Mouse (Mus musculus): ENCODE measurements around the gene Mak. TPM values are rescaled to one million over a fixed set of nuclear protein-coding genes. Genes with fewer than 3 reads are reported as not detected.

Gene Mak
- total RNA-seq, 2 experiments from 2014 or later = 2.6 to 2.9 TPM

DNA sequence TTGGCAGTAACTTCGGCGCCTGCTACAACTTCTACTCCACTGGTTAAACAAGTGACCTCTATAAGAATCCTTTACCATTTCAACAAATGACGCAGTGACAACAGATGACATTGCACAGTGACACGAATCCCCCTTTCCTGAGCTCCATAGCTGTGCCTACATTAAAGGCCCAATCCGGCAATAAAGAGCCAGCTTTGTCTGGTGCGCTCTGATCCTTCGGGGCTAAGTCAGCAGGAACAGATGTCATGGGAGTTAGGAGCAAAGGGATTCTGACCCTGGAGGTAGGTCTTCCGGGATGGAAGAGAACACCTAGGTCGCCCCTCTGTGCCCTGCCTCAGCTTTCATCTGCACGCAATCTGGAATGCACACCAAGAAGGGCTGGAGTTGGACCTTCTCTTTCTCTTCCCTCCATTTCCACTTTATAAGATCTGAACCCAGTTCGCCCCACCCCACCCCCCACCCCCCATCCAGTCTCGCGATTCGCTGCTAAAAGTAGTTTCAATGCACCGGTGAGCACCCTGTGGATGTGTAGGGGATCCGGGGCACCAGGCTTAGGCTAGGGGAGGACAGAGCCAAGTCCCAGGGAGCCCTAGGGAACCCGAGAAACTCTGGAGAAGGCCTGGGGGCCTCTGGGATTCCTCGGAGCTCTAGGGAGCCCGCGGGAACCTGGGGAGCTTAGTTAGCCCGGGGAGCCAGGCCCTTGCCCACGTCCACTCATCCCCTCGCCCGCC is 651 bp downstream of the Mak start:
- intact Hi-C loops (cut with DNase I) = no loop called here
- DNase-seq (ENCODE audit: low spot score in 2 of 2) = no peak

DNA sequence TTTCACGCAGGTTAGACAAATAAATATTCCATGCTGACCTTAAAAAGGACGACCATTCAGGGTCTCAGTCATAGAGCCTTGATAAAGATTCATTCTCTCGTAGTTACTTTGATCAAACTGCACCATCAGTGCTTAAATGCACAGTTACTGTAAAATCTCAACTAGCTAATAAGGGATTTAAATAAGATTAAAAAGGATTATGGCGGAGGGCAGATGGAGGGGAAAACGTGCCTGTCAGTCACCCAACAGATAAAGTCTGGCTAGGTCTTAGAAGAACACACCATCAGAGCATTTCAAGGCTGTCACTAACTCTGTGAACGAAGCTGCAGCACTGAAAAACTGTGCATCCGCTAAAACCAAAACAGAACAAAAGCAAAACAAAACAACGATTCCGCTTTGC is 1.6 kb downstream of the Mak start:
- intact Hi-C loops (cut with DNase I) = no loop called here
- no peak for DNase-seq (ENCODE audit: low spot score in 2 of 2)

DNA sequence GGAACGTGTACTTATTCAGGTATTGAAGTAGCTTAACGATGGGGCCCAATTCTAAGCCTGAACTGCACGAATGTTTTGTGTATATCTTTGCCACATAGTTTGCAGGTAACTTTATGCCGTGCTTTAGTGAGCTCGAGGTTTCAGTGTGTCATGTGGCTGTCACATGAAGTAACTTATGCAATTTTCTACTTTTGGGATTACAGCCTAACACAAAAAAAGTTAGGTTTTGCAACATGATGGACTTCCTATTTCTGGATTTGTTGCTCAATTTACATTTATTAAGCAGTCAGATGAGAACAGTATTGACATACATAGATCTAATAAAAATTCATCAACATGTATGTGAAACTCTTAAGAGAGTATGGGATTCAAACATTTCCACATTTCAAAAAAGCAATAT is 5.7 kb downstream of the Mak start:
- DNase-seq (ENCODE audit: low spot score in 2 of 2) = no peak
- intact Hi-C loops (cut with DNase I) = no loop called here

GRCm38 (mm10) chr13:41071617-41072016 is 7.9 kb downstream of the Mak start:
- no peak for DNase-seq (ENCODE audit: low spot score in 2 of 2)
- intact Hi-C loops (cut with DNase I) = no loop called here

DNA sequence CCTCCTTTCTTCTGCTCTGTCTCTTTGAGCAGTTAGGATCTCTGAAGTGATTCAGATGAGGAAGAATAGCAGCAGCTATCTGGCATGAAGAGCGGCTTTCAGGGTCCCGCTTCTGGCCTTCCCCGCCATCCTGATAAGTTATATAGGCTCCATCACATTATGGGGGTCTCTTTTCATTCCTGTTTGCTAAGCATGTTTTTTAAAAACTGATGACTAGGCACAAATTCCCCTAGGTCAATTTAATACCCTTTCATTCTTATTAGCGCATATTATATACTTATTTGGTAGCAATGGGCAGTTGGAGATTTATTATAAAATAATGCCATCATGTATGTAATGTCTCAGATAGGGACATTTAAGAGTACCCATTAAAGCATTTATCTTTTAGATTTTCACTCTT is 11.9 kb downstream of the Mak start:
- intact Hi-C loops (cut with DNase I) = no loop called here
- DNase-seq (ENCODE audit: low spot score in 2 of 2) = no peak

DNA sequence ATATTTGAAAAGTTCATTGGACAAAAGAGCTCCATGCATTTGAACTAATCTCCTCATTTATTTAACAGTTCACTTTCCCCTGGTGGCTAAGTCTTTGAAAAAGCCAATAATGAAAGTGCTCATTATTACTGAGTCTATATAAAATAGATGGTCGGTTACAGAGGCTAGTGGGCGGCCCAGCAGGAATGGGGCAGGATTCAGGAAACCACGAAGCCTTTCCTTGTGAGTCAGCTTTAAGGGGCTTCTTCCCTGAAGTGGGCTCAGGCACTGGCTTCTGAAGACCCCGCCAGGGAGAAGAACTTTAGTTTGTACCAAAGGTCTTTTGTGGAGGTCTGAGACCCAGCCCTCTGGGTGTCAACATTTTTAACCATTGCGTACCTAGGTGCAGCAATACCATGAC is 27.5 kb downstream of the Mak start:
- intact Hi-C loops (cut with DNase I) = no loop called here
- no peak for DNase-seq (ENCODE audit: low spot score in 2 of 2)

GRCm38 (mm10) chr13:41047280-41047679 is 32.2 kb downstream of the Mak start:
- intact Hi-C loops (cut with DNase I) = loop anchor here (5.0 kb wide), 1 partner anchor 260 kb away; no protein-coding TSS in a partner anchor
- no peak for DNase-seq (ENCODE audit: low spot score in 2 of 2)

GRCm38 (mm10) chr13:41045901-41046300 is 33.6 kb downstream of the Mak start:
- intact Hi-C loops (cut with DNase I) = loop anchor here (5.0 kb wide), 1 partner anchor 259 kb away; no protein-coding TSS in a partner anchor
- no peak for DNase-seq (ENCODE audit: low spot score in 2 of 2)

- DNase-seq (ENCODE audit: low spot score in 2 of 2) = peak in 1 of 2 experiments; percentile 59
- intact Hi-C loops (cut with DNase I) = no loop called here
These were observed 37.0 kb downstream of the Mak start for GRCm38 (mm10) chr13:41042511-41042910.

- no peak for DNase-seq (ENCODE audit: low spot score in 2 of 2)
- intact Hi-C loops (cut with DNase I) = no loop called here
These were observed 49.4 kb downstream of the Mak start for GRCm38 (mm10) chr13:41030098-41030497.

DNA sequence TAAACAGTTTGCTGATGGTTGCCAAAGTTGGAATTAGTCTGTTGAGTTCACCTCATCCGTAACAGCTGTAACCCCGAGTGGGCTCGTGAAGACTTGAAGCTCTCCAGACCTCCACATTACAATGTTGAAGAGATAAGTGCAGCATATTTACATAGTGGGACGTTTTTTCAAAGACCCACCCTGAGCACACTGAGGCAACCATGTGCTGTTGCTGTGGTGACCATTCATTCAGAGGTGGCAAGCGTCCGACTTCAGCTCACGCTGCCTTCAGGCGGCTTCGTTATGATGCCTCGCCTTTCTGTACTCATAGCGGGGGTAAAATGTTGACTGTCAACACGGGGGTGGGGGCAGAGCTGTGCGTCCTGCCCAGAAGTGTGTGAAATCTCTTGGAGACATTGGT is 57.4 kb downstream of the Mak start:
- DNase-seq (ENCODE audit: low spot score in 2 of 2) = no peak
- intact Hi-C loops (cut with DNase I) = no loop called here

DNA sequence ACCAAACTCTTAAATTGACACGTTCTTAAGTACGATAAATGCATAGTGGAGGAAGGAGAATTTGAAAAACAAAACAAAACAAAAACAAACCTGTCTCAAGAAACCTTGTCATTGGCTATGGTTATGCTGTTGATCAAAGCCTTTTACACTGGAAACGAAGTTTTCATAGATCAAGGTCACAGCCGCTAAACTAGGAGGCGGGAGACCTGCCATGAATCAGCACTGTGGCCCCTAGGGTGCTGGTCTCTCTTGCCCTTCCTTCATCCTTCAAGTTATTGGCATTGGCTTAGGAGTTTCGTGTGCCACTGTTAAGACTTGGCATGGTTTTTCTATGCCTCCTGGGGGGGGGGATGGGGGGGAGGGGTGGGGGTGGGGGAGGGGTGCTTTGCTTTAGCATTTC is 57.9 kb downstream of the Mak start:
- intact Hi-C loops (cut with DNase I) = no loop called here

GRCm38 (mm10) chr13:41020494-41020893 is 59.0 kb downstream of the Mak start:
- intact Hi-C loops (cut with DNase I) = no loop called here
- no peak for DNase-seq (ENCODE audit: low spot score in 2 of 2)

More for the DNA sequence above, 57.9 kb downstream of the Mak start:
- no peak for DNase-seq (ENCODE audit: low spot score in 2 of 2)

DNA sequence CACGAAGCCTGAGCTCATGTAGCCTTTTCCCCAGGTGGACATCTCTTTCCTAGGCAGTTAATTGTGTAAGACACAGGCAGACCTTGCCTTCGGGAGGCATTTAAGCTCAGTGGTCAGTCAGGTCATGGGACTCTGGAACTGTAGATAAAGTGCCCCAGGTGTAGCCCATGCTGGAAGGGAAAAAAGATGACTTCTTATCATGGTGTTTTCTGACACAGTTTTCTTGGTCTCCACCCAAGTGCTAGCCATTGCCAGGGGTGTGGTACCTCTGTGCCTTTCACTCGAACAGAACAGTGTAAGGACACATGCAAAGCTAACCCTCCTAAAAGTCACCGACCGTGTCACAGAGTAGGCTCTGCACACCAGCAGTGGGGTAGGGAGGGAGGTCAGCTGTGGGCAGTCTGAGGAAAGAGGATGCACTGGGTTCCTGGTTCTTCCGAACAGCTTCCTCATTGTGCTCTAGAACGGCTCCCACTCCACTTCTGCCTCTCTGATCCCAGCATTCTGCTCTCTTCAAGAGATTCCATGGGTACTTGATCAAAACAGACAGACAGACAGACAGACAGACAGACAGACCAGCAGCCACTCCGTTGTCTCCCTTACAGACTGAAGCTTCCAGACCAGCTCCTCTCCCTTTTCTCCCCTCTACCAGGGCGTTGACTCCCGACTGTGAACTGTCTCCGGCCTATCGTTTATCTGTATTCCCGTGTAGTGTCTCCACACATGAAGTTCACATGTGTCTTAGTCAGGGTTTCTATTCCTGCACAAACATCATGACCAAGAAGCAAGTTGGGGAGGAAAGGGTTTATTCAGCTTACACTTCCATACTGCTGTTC is 60.5 kb downstream of the Mak start:
- intact Hi-C loops (cut with DNase I) = loop anchor here (10.0 kb wide), 1 partner anchor 216 kb away; no protein-coding TSS in a partner anchor
- DNase-seq (ENCODE audit: low spot score in 2 of 2) = no peak

DNA sequence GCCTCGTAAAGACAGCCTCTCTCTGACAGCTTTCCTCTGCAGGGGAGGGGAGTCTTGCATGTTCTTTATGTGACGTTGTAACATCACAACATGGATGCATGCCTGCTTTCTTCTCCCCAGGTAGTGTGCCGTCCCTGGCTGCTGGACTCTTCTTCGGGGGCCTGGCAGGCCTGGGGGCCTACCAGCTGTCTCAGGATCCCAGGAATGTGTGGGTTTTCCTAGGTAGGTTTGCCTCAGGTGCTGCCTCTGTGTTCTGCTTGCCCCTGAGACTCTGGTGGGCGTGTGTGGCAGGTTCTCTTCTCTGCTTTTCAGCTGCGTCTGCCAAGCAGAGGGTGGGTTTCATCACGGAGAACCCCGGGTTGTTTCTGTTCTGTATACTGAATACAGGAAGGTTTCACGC is 61.3 kb downstream of the Mak start:
- intact Hi-C loops (cut with DNase I) = loop anchor here (10.0 kb wide), 1 partner anchor 217 kb away; no protein-coding TSS in a partner anchor
- DNase-seq (ENCODE audit: low spot score in 2 of 2) = no peak

- intact Hi-C loops (cut with DNase I) = loop anchor here (2.0 to 10.0 kb wide), 2 partner anchors 17 to 217 kb away; partner anchors contain the start of gene Pak1ip1
- no peak for DNase-seq (ENCODE audit: low spot score in 2 of 2)
These were observed 61.7 kb downstream of the Mak start for GRCm38 (mm10) chr13:41017832-41018231.

DNA sequence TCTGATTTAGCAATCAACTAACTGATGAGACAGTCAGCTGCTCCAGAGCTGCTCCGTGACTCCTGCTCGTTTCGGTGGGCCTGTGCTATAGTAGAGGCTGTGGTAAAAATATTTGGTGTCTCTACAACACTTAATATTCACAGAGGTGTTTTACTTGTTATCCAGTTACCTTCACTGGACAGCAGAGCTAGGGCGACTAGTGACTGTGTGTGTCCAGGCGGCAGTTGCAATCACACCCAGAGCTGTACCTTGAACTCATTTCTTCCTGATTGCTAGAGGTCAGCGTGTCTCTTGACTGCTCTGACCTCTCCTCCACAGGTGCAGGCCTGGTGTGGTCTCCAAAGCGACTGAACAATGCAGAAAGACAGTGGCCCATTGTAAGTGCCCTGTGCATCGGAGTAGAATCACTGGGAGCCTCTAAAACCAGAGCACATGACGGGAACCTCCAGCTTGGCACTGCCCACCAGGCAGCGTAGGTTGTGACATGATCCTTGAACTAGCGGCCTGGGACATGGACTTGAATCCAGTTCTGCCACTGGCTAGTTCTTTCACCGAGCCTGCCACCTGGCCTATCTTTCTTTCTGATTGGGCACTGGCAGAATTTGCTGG is 62.6 kb downstream of the Mak start:
- intact Hi-C loops (cut with DNase I) = loop anchor here (2.0 to 10.0 kb wide), 2 partner anchors 16 to 218 kb away; partner anchors contain the start of gene Pak1ip1
- no peak for DNase-seq (ENCODE audit: low spot score in 2 of 2)

- DNase-seq (ENCODE audit: low spot score in 2 of 2) = peak; percentile 92 to 96
- intact Hi-C loops (cut with DNase I) = loop anchor here (2.0 to 10.0 kb wide), 2 partner anchors 15 to 219 kb away; partner anchors contain the start of gene Pak1ip1
These were observed 63.5 kb downstream of the Mak start, which contains the start of gene Tmem14c for GRCm38 (mm10) chr13:41015829-41016634. TSS of gene Tmem14c (plus strand) at chr13:41016292.

DNA sequence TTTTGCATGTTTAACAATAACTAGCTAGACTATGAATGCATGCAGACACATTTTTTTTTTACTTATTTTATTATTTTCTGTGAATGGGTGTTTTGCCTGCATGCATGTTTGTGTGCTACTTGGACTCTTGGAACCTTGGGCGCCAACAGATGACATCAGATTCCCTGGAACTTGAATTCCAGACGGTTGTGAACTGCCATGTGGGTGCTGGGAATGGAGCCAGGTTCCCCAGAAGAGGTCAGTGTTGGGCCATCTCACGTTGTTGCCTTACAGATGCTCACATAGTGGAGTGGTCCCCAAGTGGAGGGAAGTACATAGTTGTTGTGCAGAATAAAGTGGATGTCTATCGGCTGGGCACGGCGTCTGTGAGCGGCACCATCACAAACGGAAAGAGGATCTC is 70.6 kb downstream of the Mak start:
- intact Hi-C loops (cut with DNase I) = no loop called here

More for the DNA sequence above, 70.6 kb downstream of the Mak start:
- DNase-seq (ENCODE audit: low spot score in 2 of 2) = no peak

All from left cerebral cortex, postnatal 25 days (tissue).